ENCODE assay signal across 8 mouse cellular contexts in the genomic region with DNA sequence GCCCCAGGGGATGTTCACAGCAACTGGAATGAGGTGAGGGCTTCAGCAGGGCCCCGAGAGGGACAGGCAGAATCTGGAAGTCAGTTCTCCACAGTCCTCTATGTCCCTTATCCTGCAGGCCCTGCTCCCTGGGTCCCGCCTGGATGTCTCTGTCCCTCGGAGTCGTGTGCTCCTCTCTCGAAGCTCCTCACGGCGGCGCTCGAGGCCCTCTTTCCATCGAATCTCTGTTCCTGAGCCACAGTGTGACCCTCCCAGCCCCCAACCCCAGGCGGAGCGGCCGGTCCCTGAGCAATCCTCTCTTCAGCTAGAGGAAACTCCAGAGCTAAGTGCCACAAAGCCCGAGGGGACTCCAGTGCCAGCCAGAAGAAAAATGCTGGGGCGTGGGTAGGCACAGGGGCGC. TPM values are rescaled to one million over a fixed set of nuclear protein-coding genes. Genes with fewer than 3 reads are reported as not detected.
DNase-seq lines count a peak whose midpoint lies in the region; ATAC-seq and TF ChIP-seq lines count a peak whose summit lies in the region.

No protein-coding gene starts in this region.

- no peak overlapping the region for H3K27ac ChIP-seq in cerebellum, adult 2 months (ENCODE audit: insufficient read depth, low read length)
- no peak overlapping the region for H3K27ac ChIP-seq in forebrain, embryonic 15.5 days (replicated peaks)
- H3K27ac ChIP-seq in hindbrain, postnatal 0 days, result no peak overlapping the region
- peak overlapping the region; percentile 40; the same call in 1 of the 2 replicates for H3K27ac ChIP-seq in liver, adult 2 months (replicated peaks; ENCODE audit: insufficient read depth, low read depth, low read length)
- H3K27ac ChIP-seq in neural tube, embryonic 13.5 days (replicated peaks), result no peak overlapping the region

- H3K4me2 ChIP-seq in forebrain, embryonic 15.5 days (replicated peaks), result 0 out of 2 replicates have a peak overlapping the region, but pooled peaks have one; percentile 14
- H3K4me2 ChIP-seq in hindbrain, postnatal 0 days (ENCODE audit: low read depth, low read length), result peak overlapping the region; percentile 40
- peak overlapping the region; percentile 34 for H3K4me2 ChIP-seq in neural tube, embryonic 13.5 days

- no peaks in the 10 kb centered on the region for H3K9me3 ChIP-seq in forebrain, embryonic 15.5 days
- H3K9me3 ChIP-seq in hindbrain, postnatal 0 days (ENCODE audit: low read length), result no peaks in the 10 kb centered on the region
- H3K9me3 ChIP-seq in neural tube, embryonic 13.5 days, result no peaks in the 10 kb centered on the region

- no peak for DNase-seq in cerebellum, adult 2 months
- no peak for DNase-seq in cerebellum, adult 9-11 months
- DNase-seq in R1 (ENCODE audit: low read depth, low spot score), result peak; percentile 84
- DNase-seq in hindbrain, postnatal 0 days (ENCODE audit: low spot score), result peak; percentile 80
- no peak for DNase-seq in liver, adult 2 months (ENCODE audit: extremely low read depth, low read depth, low spot score)

- peak overlapping the region; percentile 17; the same call in 1 of the 2 replicates for H3K9ac ChIP-seq in forebrain, embryonic 15.5 days (replicated peaks)
- peak overlapping the region; percentile 28; the same call in 1 of the 2 replicates for H3K9ac ChIP-seq in hindbrain, postnatal 0 days (replicated peaks; ENCODE audit: low read length)
- no peak overlapping the region for H3K9ac ChIP-seq in liver, adult 2 months (ENCODE audit: low read depth, low read length)
- 0 out of 2 replicates have a peak overlapping the region, but pooled peaks have one; percentile 9 for H3K9ac ChIP-seq in neural tube, embryonic 13.5 days

- ATAC-seq in forebrain, embryonic 15.5 days (replicated peaks), result no peak
- ATAC-seq in hindbrain, postnatal 0 days, result peak; percentile 70; the same call in 1 of the 2 replicates
- no peak for ATAC-seq in neural tube, embryonic 13.5 days (ENCODE audit: low read depth)
- no peak for ATAC-seq in megakaryocyte-erythroid progenitor cell, adult 5-6 weeks (replicated peaks; ENCODE audit: low FRiP score, low TSS enrichment, poor library complexity, severe bottlenecking)

- H3K4me1 ChIP-seq in cerebellum, adult 2 months (ENCODE audit: control insufficient read depth, insufficient read depth, low read length), result no peaks in the 10 kb centered on the region
- peaks cover 6% of the 10 kb centered on the region for H3K4me1 ChIP-seq in forebrain, embryonic 15.5 days
- 0 out of 2 replicates have a peak, but pooled peaks cover 2% of the 10 kb centered on the region for H3K4me1 ChIP-seq in hindbrain, postnatal 0 days (ENCODE audit: insufficient read depth, low read length)
- H3K4me1 ChIP-seq in liver, adult 2 months (ENCODE audit: control insufficient read depth, insufficient read depth, low read length), result no peaks in the 10 kb centered on the region
- peaks cover 12% of the 10 kb centered on the region for H3K4me1 ChIP-seq in neural tube, embryonic 13.5 days (replicated peaks)

- 7% methylated on average over 16 of the region's 16 CpGs for WGBS in cerebellum, adult 2 months
- WGBS in forebrain, embryonic 15.5 days, result 8% methylated on average over 16 of the region's 16 CpGs
- 8% methylated on average over 16 of the region's 16 CpGs for WGBS in hindbrain, postnatal 0 days
- WGBS in liver, adult 2 months, result 38% methylated on average over 16 of the region's 16 CpGs
- WGBS in neural tube, embryonic 13.5 days, result 6% methylated on average over 16 of the region's 16 CpGs

- H3K36me3 ChIP-seq in forebrain, embryonic 15.5 days, result no peaks in the 10 kb centered on the region
- no peaks in the 10 kb centered on the region for H3K36me3 ChIP-seq in hindbrain, postnatal 0 days (ENCODE audit: insufficient read depth, low read length)
- no peaks in the 10 kb centered on the region for H3K36me3 ChIP-seq in liver, adult 2 months (ENCODE audit: control insufficient read depth, insufficient read depth, low read length)
- H3K36me3 ChIP-seq in neural tube, embryonic 13.5 days, result no peaks in the 10 kb centered on the region

- H3K79me2 ChIP-seq in liver, adult 2 months (ENCODE audit: control insufficient read depth, insufficient read depth, low read length), result no peaks in the 10 kb centered on the region

- TF ChIP-seq POLR2A in cerebellum, adult 2 months (IDR thresholded peaks at IDR 0.05; ENCODE audit: borderline replicate concordance, insufficient read depth, low read length), result no peak
- no peak for TF ChIP-seq POLR2A in liver, adult 2 months (IDR thresholded peaks at IDR 0.05; ENCODE audit: extremely low read depth, insufficient read depth, low read length)

- no peaks in the 10 kb centered on the region for H3K27me3 ChIP-seq in cerebellum, adult 2 months (ENCODE audit: control insufficient read depth, insufficient read depth, low read length)
- H3K27me3 ChIP-seq in forebrain, embryonic 15.5 days, result 0 out of 2 replicates have a peak, but pooled peaks cover 2% of the 10 kb centered on the region
- no peaks in the 10 kb centered on the region for H3K27me3 ChIP-seq in hindbrain, postnatal 0 days (ENCODE audit: insufficient read depth, low read length)
- H3K27me3 ChIP-seq in liver, adult 2 months (ENCODE audit: control insufficient read depth, insufficient read depth, low read length), result no peaks in the 10 kb centered on the region
- H3K27me3 ChIP-seq in neural tube, embryonic 13.5 days, result peaks cover 38% of the 10 kb centered on the region

- 0 out of 2 replicates have a peak, but pooled peaks have one; percentile 35 for TF ChIP-seq CTCF in cerebellum, adult 2 months (IDR thresholded peaks at IDR 0.05; ENCODE audit: borderline replicate concordance, insufficient read depth, low read depth, low read length)
- TF ChIP-seq CTCF in hindbrain, postnatal 0 days (IDR thresholded peaks at IDR 0.05; ENCODE audit: low read depth), result peak; percentile 73
- TF ChIP-seq CTCF in liver, adult 2 months (IDR thresholded peaks at IDR 0.05; ENCODE audit: low read depth, low read length), result peak; percentile 60

- no peak overlapping the region for H3K4me3 ChIP-seq in cerebellum, adult 2 months (replicated peaks; ENCODE audit: insufficient read depth, low read depth, low read length)
- H3K4me3 ChIP-seq in forebrain, embryonic 15.5 days, result no peak overlapping the region
- no peak overlapping the region for H3K4me3 ChIP-seq in hindbrain, postnatal 0 days (ENCODE audit: low read length)
- peak overlapping the region; percentile 9; the same call in 1 of the 2 replicates for H3K4me3 ChIP-seq in liver, adult 2 months (ENCODE audit: insufficient read depth, low read depth, low read length)
- no peak overlapping the region for H3K4me3 ChIP-seq in neural tube, embryonic 13.5 days

RNA-seq across cellular contexts. Expression of a gene that starts 2.2 kb away (rescaled TPM):
- 38.1 and 44.2 TPM in 2 replicates for polyA plus RNA-seq in cerebellum, adult 2 months (2012; rRNA removed)
- 31.7 and 34.3 TPM in 2 replicates for polyA plus RNA-seq in forebrain, embryonic 15.5 days (2015; fragmentation: Nextera tagmentation; extraction: Ambion mirVana)
- total RNA-seq in hindbrain, postnatal 0 days (2014; rRNA removed), result 27.7 and 34.2 TPM in 2 replicates
- polyA plus RNA-seq in hindbrain, postnatal 0 days (2015; fragmentation: Nextera tagmentation; extraction: Ambion mirVana), result 22.3 and 25.1 TPM in 2 replicates
- total RNA-seq in liver, adult 2 months (2014; rRNA removed), result 7.1 and 9.5 TPM in 2 replicates
- polyA plus RNA-seq in liver, adult 2 months (2012; rRNA removed), result 40.9 and 57.0 TPM in 2 replicates
- 26.3 and 27.9 TPM in 2 replicates for polyA plus RNA-seq in neural tube, embryonic 13.5 days (2015; fragmentation: Nextera tagmentation; extraction: Ambion mirVana)
- total RNA-seq in megakaryocyte-erythroid progenitor cell, adult 5-6 weeks (2014; fragmentation: Nextera tagmentation), result 24.5 and 43.7 TPM in 2 replicates
- 3.8 and 9.8 TPM in 2 replicates for total RNA-seq in megakaryocyte-erythroid progenitor cell, adult 5-6 weeks (2017)

RNA-seq across cellular contexts. Expression of a gene that starts 3.0 kb away (rescaled TPM):
- 0.87 and 0.98 TPM in 2 replicates for polyA plus RNA-seq in cerebellum, adult 2 months (2012; rRNA removed)
- polyA plus RNA-seq in forebrain, embryonic 15.5 days (2015; fragmentation: Nextera tagmentation; extraction: Ambion mirVana), result 0.25 and 0.32 TPM in 2 replicates
- total RNA-seq in hindbrain, postnatal 0 days (2014; rRNA removed), result 0.25 and 6.3 TPM in 2 replicates
- 0.47 and 0.50 TPM in 2 replicates for polyA plus RNA-seq in hindbrain, postnatal 0 days (2015; fragmentation: Nextera tagmentation; extraction: Ambion mirVana)
- 0.74 and 1.6 TPM in 2 replicates for total RNA-seq in liver, adult 2 months (2014; rRNA removed)
- polyA plus RNA-seq in liver, adult 2 months (2012; rRNA removed), result 0.58 and 1.0 TPM in 2 replicates
- 0.29 and 0.95 TPM in 2 replicates for polyA plus RNA-seq in neural tube, embryonic 13.5 days (2015; fragmentation: Nextera tagmentation; extraction: Ambion mirVana)
- 0.79 and 2.4 TPM in 2 replicates for total RNA-seq in megakaryocyte-erythroid progenitor cell, adult 5-6 weeks (2014; fragmentation: Nextera tagmentation)
- 0.89 and 2.4 TPM in 2 replicates for total RNA-seq in megakaryocyte-erythroid progenitor cell, adult 5-6 weeks (2017)

RNA-seq across cellular contexts. Expression of a gene that starts 7.0 kb away (rescaled TPM):
- polyA plus RNA-seq in cerebellum, adult 2 months (2012; rRNA removed), result not detected in 2 replicates
- polyA plus RNA-seq in forebrain, embryonic 15.5 days (2015; fragmentation: Nextera tagmentation; extraction: Ambion mirVana), result not detected in 2 replicates
- total RNA-seq in hindbrain, postnatal 0 days (2014; rRNA removed), result 0.94 TPM in 1 of 2 replicates, not detected in the other
- polyA plus RNA-seq in hindbrain, postnatal 0 days (2015; fragmentation: Nextera tagmentation; extraction: Ambion mirVana), result not detected in 2 replicates
- not detected in 2 replicates for total RNA-seq in liver, adult 2 months (2014; rRNA removed)
- 0.31 TPM in 1 of 2 replicates, not detected in the other for polyA plus RNA-seq in liver, adult 2 months (2012; rRNA removed)
- polyA plus RNA-seq in neural tube, embryonic 13.5 days (2015; fragmentation: Nextera tagmentation; extraction: Ambion mirVana), result not detected in 2 replicates
- not detected in 2 replicates for total RNA-seq in megakaryocyte-erythroid progenitor cell, adult 5-6 weeks (2014; fragmentation: Nextera tagmentation)
- total RNA-seq in megakaryocyte-erythroid progenitor cell, adult 5-6 weeks (2017), result not detected in 2 replicates

RNA-seq across cellular contexts. Expression of a gene that starts 21.6 kb away (rescaled TPM):
- polyA plus RNA-seq in cerebellum, adult 2 months (2012; rRNA removed), result 115 and 116 TPM in 2 replicates
- polyA plus RNA-seq in forebrain, embryonic 15.5 days (2015; fragmentation: Nextera tagmentation; extraction: Ambion mirVana), result 196 TPM in 2 replicates
- 112 and 118 TPM in 2 replicates for total RNA-seq in hindbrain, postnatal 0 days (2014; rRNA removed)
- polyA plus RNA-seq in hindbrain, postnatal 0 days (2015; fragmentation: Nextera tagmentation; extraction: Ambion mirVana), result 198 and 204 TPM in 2 replicates
- total RNA-seq in liver, adult 2 months (2014; rRNA removed), result 79.4 and 85.6 TPM in 2 replicates
- polyA plus RNA-seq in liver, adult 2 months (2012; rRNA removed), result 54.2 and 64.1 TPM in 2 replicates
- 188 and 200 TPM in 2 replicates for polyA plus RNA-seq in neural tube, embryonic 13.5 days (2015; fragmentation: Nextera tagmentation; extraction: Ambion mirVana)
- total RNA-seq in megakaryocyte-erythroid progenitor cell, adult 5-6 weeks (2014; fragmentation: Nextera tagmentation), result 193 and 244 TPM in 2 replicates
- total RNA-seq in megakaryocyte-erythroid progenitor cell, adult 5-6 weeks (2017), result 286 and 298 TPM in 2 replicates

RNA-seq across cellular contexts. Expression of a gene that starts 42.9 kb away (rescaled TPM):
- polyA plus RNA-seq in cerebellum, adult 2 months (2012; rRNA removed), result 9.3 and 10.6 TPM in 2 replicates
- polyA plus RNA-seq in forebrain, embryonic 15.5 days (2015; fragmentation: Nextera tagmentation; extraction: Ambion mirVana), result 4.9 and 5.9 TPM in 2 replicates
- total RNA-seq in hindbrain, postnatal 0 days (2014; rRNA removed), result 5.9 and 6.7 TPM in 2 replicates
- polyA plus RNA-seq in hindbrain, postnatal 0 days (2015; fragmentation: Nextera tagmentation; extraction: Ambion mirVana), result 19.1 and 19.5 TPM in 2 replicates
- 3.0 and 3.2 TPM in 2 replicates for total RNA-seq in liver, adult 2 months (2014; rRNA removed)
- 1.2 TPM in 2 replicates for polyA plus RNA-seq in liver, adult 2 months (2012; rRNA removed)
- 7.1 and 9.6 TPM in 2 replicates for polyA plus RNA-seq in neural tube, embryonic 13.5 days (2015; fragmentation: Nextera tagmentation; extraction: Ambion mirVana)
- 6.3 TPM in 1 of 2 replicates, not detected in the other for total RNA-seq in megakaryocyte-erythroid progenitor cell, adult 5-6 weeks (2014; fragmentation: Nextera tagmentation)
- 2.7 and 9.9 TPM in 2 replicates for total RNA-seq in megakaryocyte-erythroid progenitor cell, adult 5-6 weeks (2017)

Comparison
In these comparisons a context has a peak if more than half of its experiments do, and no peak if none do; other contexts are left out.
1. DNase-seq: peak in R1 (single experiment) and hindbrain, postnatal 0 days (single experiment); none in cerebellum, adult 2 months (0 of 2), cerebellum, adult 9-11 months (single experiment) and liver, adult 2 months (single experiment).
2. Peak in every context shown above with its lines, with median percentiles within 50 percentile points of each other: CTCF ChIP-seq and H3K4me2 ChIP-seq.